Mouse (Mus musculus) limb, embryonic 13.5 days (tissue): ENCODE measurements around the gene Exoc3l. TPM values are rescaled to one million over a fixed set of nuclear protein-coding genes. Genes with fewer than 3 reads are reported as not detected.

Experiments
- ATAC-seq: fragments of 200-750 bp; cut with Nextera tagmentation; 2 replicates; pipeline ENCODE4 v1.8.0; 2017; ENCODE audit warnings: low read depth, moderate number of reproducible peaks, moderate TSS enrichment; ENCODE audit not compliant: low FRiP score
- H3K27ac ChIP-seq: fragments of 300-500 bp; sonication (generic); 2 replicates; pipeline ENCODE4 v1.5.1; 2015; ENCODE audit warnings: inconsistent platforms, mild to moderate bottlenecking, moderate library complexity
- H3K27me3 ChIP-seq: fragments of 300-500 bp; sonication (generic); 2 replicates; pipeline ENCODE4 v1.6.1; 2015; ENCODE audit warnings: mild to moderate bottlenecking, inconsistent platforms
- H3K36me3 ChIP-seq: fragments of 300-500 bp; sonication (generic); 2 replicates; pipeline ENCODE4 v1.6.1; 2015; ENCODE audit warnings: inconsistent platforms, mild to moderate bottlenecking, moderate library complexity
- H3K4me1 ChIP-seq: fragments of 300-500 bp; sonication (generic); 2 replicates; pipeline ENCODE4 v1.6.1; 2015; ENCODE audit warnings: inconsistent platforms
- H3K4me2 ChIP-seq: fragments of 300-500 bp; sonication (generic); replicated peaks from 2 replicates; pipeline ENCODE4 v1.6.1; 2015; ENCODE audit warnings: inconsistent platforms, mild to moderate bottlenecking, moderate library complexity
- H3K4me3 ChIP-seq: fragments of 300-500 bp; sonication (generic); 2 replicates; pipeline ENCODE4 v1.5.1; 2015; ENCODE audit warnings: moderate library complexity, mild to moderate bottlenecking, inconsistent platforms
- H3K9ac ChIP-seq: fragments of 300-500 bp; sonication (generic); 2 replicates; pipeline ENCODE4 v1.6.1; 2015; ENCODE audit warnings: mild to moderate bottlenecking, inconsistent platforms
- H3K9me3 ChIP-seq: fragments of 300-500 bp; sonication (generic); 2 replicates; pipeline ENCODE4 v1.6.1; 2016; ENCODE audit warnings: inconsistent platforms
- WGBS: fragments of 180-500 bp; shearing (Covaris S2); methylation state at CpG from one replicate; pipeline ENCODE4 v1.1.7; 2015; 5-methylcytosine and 5-hydroxymethylcytosine counted together
- polyA plus RNA-seq: library from polyadenylated mRNA; unstranded; fragments of >200 nt; fragmentation: Nextera tagmentation; extraction: Ambion mirVana; gene quantifications from 2 replicates; pipeline ENCODE4 v1.2.1, GENCODE M21; 2015

Exoc3l gene
- 8.3 and 9.1 TPM in 2 replicates for polyA plus RNA-seq

- Histone ChIP-seq H3K36me3 (peaks cover 22% of the 10 kb centered on the region), H3K4me1 (peaks cover 18% of the 10 kb centered on the region), H3K9ac (peak within 1 kb of the TSS; percentile 15; the same call in 1 of the 2 replicates), H3K9me3 (no peaks in the 10 kb centered on the region), H3K27me3 (peaks cover 15% of the 10 kb centered on the region), H3K4me3 (peak within 1 kb of the TSS; percentile 98), H3K4me2 (peak within 1 kb of the TSS; percentile 97), H3K27ac (peak within 1 kb of the TSS; percentile 48; the same call in 1 of the 2 replicates)
- WGBS, result 62% methylated on average over 11 of the region's 11 CpGs
- ATAC-seq, result no peak
These were observed at the start of gene Exoc3l for GRCm38 (mm10) chr8:105295895-105296573. TSS of gene Exoc3l (minus strand) at chr8:105296101.

GRCm38 (mm10) chr8:105345061-105345975, 49.4 kb upstream of the Exoc3l start:
- 0 out of 2 replicates have a peak overlapping the region, but pooled peaks have one; percentile 25 for H3K9ac ChIP-seq
- H3K4me2 ChIP-seq, result peak overlapping the region; percentile 96; the same call in 1 of the 2 replicates

GRCm38 (mm10) chr8:105343791-105344574, 48.1 kb upstream of the Exoc3l start:
- H3K9me3 ChIP-seq, result no peaks in the 10 kb centered on the region

More at GRCm38 (mm10) chr8:105345061-105345975, 49.4 kb upstream of the Exoc3l start:
- Histone ChIP-seq H3K27me3 (peaks cover 3% of the 10 kb centered on the region; the same call in 1 of the 2 replicates), H3K36me3 (no peaks in the 10 kb centered on the region), H3K4me1 (peaks cover 42% of the 10 kb centered on the region), H3K4me3 (no peak overlapping the region), H3K9me3 (no peaks in the 10 kb centered on the region), H3K27ac (no peak overlapping the region)
- 59% methylated on average over 7 of the region's 7 CpGs for WGBS
- no peak for ATAC-seq

GRCm38 (mm10) chr8:105342768-105343167, 46.9 kb upstream of the Exoc3l start:
- Histone ChIP-seq H3K36me3 (peaks cover 6% of the 10 kb centered on the region), H3K27ac (no peak overlapping the region), H3K9me3 (no peaks in the 10 kb centered on the region), H3K9ac (no peak overlapping the region), H3K27me3 (no peaks in the 10 kb centered on the region), H3K4me1 (peaks cover 45% of the 10 kb centered on the region), H3K4me2 (no peak overlapping the region), H3K4me3 (no peak overlapping the region)
- 86% methylated on average over 4 of the region's 4 CpGs for WGBS
- ATAC-seq, result no peak

More at GRCm38 (mm10) chr8:105343791-105344574, 48.1 kb upstream of the Exoc3l start:
- Histone ChIP-seq H3K9ac (no peak overlapping the region), H3K27me3 (no peaks in the 10 kb centered on the region), H3K4me3 (no peak overlapping the region), H3K36me3 (no peaks in the 10 kb centered on the region), H3K4me1 (peaks cover 39% of the 10 kb centered on the region), H3K27ac (no peak overlapping the region), H3K4me2 (no peak overlapping the region)
- 68% methylated on average over 6 of the region's 8 CpGs for WGBS
- no peak for ATAC-seq

GRCm38 (mm10) chr8:105341399-105341798, 45.5 kb upstream of the Exoc3l start:
- no peak for ATAC-seq
- Histone ChIP-seq H3K9me3 (no peaks in the 10 kb centered on the region), H3K27me3 (no peaks in the 10 kb centered on the region), H3K4me2 (no peak overlapping the region), H3K4me3 (no peak overlapping the region), H3K27ac (no peak overlapping the region), H3K4me1 (peaks cover 37% of the 10 kb centered on the region), H3K36me3 (peaks cover 20% of the 10 kb centered on the region), H3K9ac (no peak overlapping the region)
- 42% methylated on average over 8 of the region's 8 CpGs for WGBS

GRCm38 (mm10) chr8:105339886-105340635, 44.2 kb upstream of the Exoc3l start:
- Histone ChIP-seq H3K4me2 (no peak overlapping the region), H3K36me3 (peaks cover 33% of the 10 kb centered on the region), H3K27me3 (no peaks in the 10 kb centered on the region), H3K4me1 (peaks cover 24% of the 10 kb centered on the region), H3K9ac (no peak overlapping the region), H3K4me3 (no peak overlapping the region), H3K27ac (no peak overlapping the region), H3K9me3 (no peaks in the 10 kb centered on the region)
- WGBS, result 78% methylated on average over 6 of the region's 6 CpGs
- ATAC-seq, result no peak

GRCm38 (mm10) chr8:105338992-105339391, 43.1 kb upstream of the Exoc3l start:
- no peaks in the 10 kb centered on the region for H3K27me3 ChIP-seq
- 0 out of 2 replicates have a peak overlapping the region, but pooled peaks have one; percentile 33 for H3K27ac ChIP-seq

GRCm38 (mm10) chr8:105336373-105337130, 40.7 kb upstream of the Exoc3l start:
- Histone ChIP-seq H3K4me1 (peaks cover 16% of the 10 kb centered on the region), H3K4me2 (no peak overlapping the region), H3K27ac (no peak overlapping the region), H3K36me3 (peaks cover 67% of the 10 kb centered on the region), H3K27me3 (no peaks in the 10 kb centered on the region), H3K9ac (no peak overlapping the region), H3K4me3 (no peak overlapping the region), H3K9me3 (no peaks in the 10 kb centered on the region)
- no peak for ATAC-seq
- 43% methylated on average over 32 of the region's 32 CpGs for WGBS

More at GRCm38 (mm10) chr8:105338992-105339391, 43.1 kb upstream of the Exoc3l start:
- no peak for ATAC-seq
- no peaks in the 10 kb centered on the region for H3K9me3 ChIP-seq
- H3K4me1 ChIP-seq, result peaks cover 17% of the 10 kb centered on the region
- H3K4me3 ChIP-seq, result no peak overlapping the region
- peak overlapping the region; percentile 45; the same call in 1 of the 2 replicates for H3K9ac ChIP-seq
- WGBS, result 14% methylated on average over 4 of the region's 4 CpGs
- peaks cover 44% of the 10 kb centered on the region for H3K36me3 ChIP-seq
- H3K4me2 ChIP-seq, result no peak overlapping the region

- no peak for ATAC-seq
- H3K4me2 ChIP-seq, result no peak overlapping the region
- H3K27ac ChIP-seq, result no peak overlapping the region
- peaks cover 96% of the 10 kb centered on the region for H3K36me3 ChIP-seq
- no peaks in the 10 kb centered on the region for H3K9me3 ChIP-seq
- no peaks in the 10 kb centered on the region for H3K27me3 ChIP-seq
- no peak overlapping the region for H3K9ac ChIP-seq
- WGBS, result 79% methylated on average over 2 of the region's 2 CpGs
- no peak overlapping the region for H3K4me3 ChIP-seq
- H3K4me1 ChIP-seq, result peaks cover 4% of the 10 kb centered on the region; the same call in 1 of the 2 replicates
These were observed 36.6 kb upstream of the Exoc3l start for GRCm38 (mm10) chr8:105332523-105332922.

GRCm38 (mm10) chr8:105331931-105332330, 36.0 kb upstream of the Exoc3l start:
- Histone ChIP-seq H3K9ac (no peak overlapping the region), H3K36me3 (peaks cover 90% of the 10 kb centered on the region), H3K9me3 (no peaks in the 10 kb centered on the region), H3K4me2 (no peak overlapping the region), H3K4me3 (no peak overlapping the region), H3K4me1 (peaks cover 10% of the 10 kb centered on the region), H3K27me3 (no peaks in the 10 kb centered on the region), H3K27ac (no peak overlapping the region)
- WGBS, result 95% methylated on average over 9 of the region's 9 CpGs
- ATAC-seq, result no peak
